Mouse (Mus musculus) erythroblast, embryonic 14.5 days (primary cell): ENCODE results near the gene Cd2.

Experiments
- GATA1 ChIP-seq: IDR thresholded peaks from 2 replicates; pipeline ENCODE4 v1.6.1; 2012; ENCODE audit warnings: low read length, inconsistent platforms, mixed read lengths
- TAL1 ChIP-seq: IDR thresholded peaks from 3 replicates; pipeline ENCODE4 v1.6.1; 2012; ENCODE audit warnings: low read length, inconsistent platforms, mixed read lengths

DNA sequence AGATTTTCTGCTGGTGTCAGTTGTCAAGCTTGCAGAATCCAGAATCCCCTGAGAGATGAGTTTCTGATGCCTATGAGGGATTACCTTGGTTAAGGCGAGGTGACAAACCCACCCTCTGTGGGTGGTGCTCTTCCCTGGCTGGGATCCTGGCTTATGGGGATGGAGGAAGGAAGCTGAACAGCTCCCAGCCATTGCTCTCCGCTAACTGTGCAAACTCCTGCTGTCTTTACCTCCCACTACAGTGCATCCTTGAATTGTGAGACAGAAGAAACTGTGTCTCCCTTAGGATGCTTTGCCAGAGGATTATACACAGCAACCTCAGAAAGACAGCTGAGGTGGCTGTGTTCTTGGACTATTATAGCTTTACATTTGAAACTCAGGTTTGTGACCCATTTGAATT, 28.8 kb downstream of the Cd2 start:
- TF ChIP-seq GATA1 = no peak
- no peak for TF ChIP-seq TAL1
